Mouse (Mus musculus) kidney, embryonic 15.5 days (tissue): Measurements from ENCODE around the gene Slfn5. TPM values are rescaled to one million over a fixed set of nuclear protein-coding genes. Genes with fewer than 3 reads are reported as not detected.
"Not testable (repeated sequence)": the region's sequence is repeated elsewhere in the genome, so short reads cannot be mapped to it uniquely, and the experiment has no call there.

ENCODE experiments used
- ATAC-seq: fragments of 200-750 bp; cut with Nextera tagmentation; replicated peaks from 2 replicates; pipeline ENCODE4 v1.8.0; 2017; ENCODE audit warnings: moderate TSS enrichment; ENCODE audit not compliant: low FRiP score
- H3K27ac ChIP-seq: fragments of 300-500 bp; sonication (generic); 2 replicates; pipeline ENCODE4 v1.5.1; 2015; ENCODE audit warnings: mild to moderate bottlenecking, inconsistent platforms
- H3K27me3 ChIP-seq: fragments of 300-500 bp; sonication (generic); 2 replicates; pipeline ENCODE4 v1.6.1; 2015; ENCODE audit warnings: inconsistent platforms
- H3K36me3 ChIP-seq: fragments of 300-500 bp; sonication (generic); 2 replicates; pipeline ENCODE4 v1.6.1; 2015; ENCODE audit warnings: inconsistent platforms
- H3K4me1 ChIP-seq: fragments of 300-500 bp; sonication (generic); 2 replicates; pipeline ENCODE4 v1.6.1; 2015; ENCODE audit warnings: inconsistent platforms
- H3K4me2 ChIP-seq: fragments of 300-500 bp; sonication (generic); 2 replicates; pipeline ENCODE4 v1.6.1; 2015; ENCODE audit warnings: moderate library complexity, mild to moderate bottlenecking, inconsistent platforms
- H3K4me3 ChIP-seq: fragments of 300-500 bp; sonication (generic); replicated peaks from 2 replicates; pipeline ENCODE4 v1.5.1; 2015; ENCODE audit warnings: mild to moderate bottlenecking, inconsistent platforms
- H3K9ac ChIP-seq: fragments of 300-500 bp; sonication (generic); 2 replicates; pipeline ENCODE4 v1.6.1; 2015; ENCODE audit warnings: mild to moderate bottlenecking, inconsistent platforms
- H3K9me3 ChIP-seq: fragments of 300-500 bp; sonication (generic); replicated peaks from 2 replicates; pipeline ENCODE4 v1.6.1; 2016; ENCODE audit warnings: inconsistent platforms
- WGBS: fragments of 180-500 bp; shearing (Covaris S2); methylation state at CpG from one replicate; pipeline ENCODE4 v1.1.7; 2015; ENCODE audit warnings: mixed read lengths; 5-methylcytosine and 5-hydroxymethylcytosine counted together
- polyA plus RNA-seq: library from polyadenylated mRNA; unstranded; fragments of >200 nt; fragmentation: Nextera tagmentation; extraction: Ambion mirVana; gene quantifications from 2 replicates; pipeline ENCODE4 v1.2.1, GENCODE M21; 2015

Gene Slfn5
- polyA plus RNA-seq, 1 experiment from 2014 or later, result 9.8 TPM

- ATAC-seq, result no peak
- 70% methylated on average over 4 of the region's 4 CpGs for WGBS
Measured at GRCm38 (mm10) chr11:82921691-82922090, 29.5 kb upstream of the Slfn5 start.

DNA sequence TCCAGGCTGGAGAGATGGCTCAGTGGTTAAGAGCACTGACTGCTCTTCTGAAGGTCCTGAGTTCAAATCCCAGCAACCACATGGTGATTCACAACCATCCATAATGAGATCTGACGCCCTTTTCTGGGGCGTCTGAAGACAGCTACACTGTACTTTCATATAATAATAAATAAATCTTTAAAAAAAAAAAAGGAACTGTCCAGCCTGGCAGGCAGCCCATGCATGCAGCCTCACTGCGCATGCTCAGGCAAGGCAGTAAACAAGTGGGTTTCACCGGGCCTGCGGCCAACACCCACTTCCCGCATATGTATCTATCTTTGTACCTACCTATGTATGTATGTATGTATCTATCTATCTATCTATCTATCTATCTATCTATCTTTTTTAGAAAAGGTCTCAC, 27.2 kb upstream of the Slfn5 start:
- H3K9ac ChIP-seq, H3K4me2 ChIP-seq, H3K4me3 ChIP-seq, H3K9me3 ChIP-seq, ATAC-seq, H3K36me3 ChIP-seq, H3K4me1 ChIP-seq, H3K27ac ChIP-seq: not testable (repeated sequence)
- H3K27me3 ChIP-seq, result peaks cover 60% of the 10 kb centered on the region
- 81% methylated on average over 6 of the region's 6 CpGs for WGBS

More at GRCm38 (mm10) chr11:82921691-82922090, 29.5 kb upstream of the Slfn5 start:
- Histone ChIP-seq H3K36me3 (no peaks in the 10 kb centered on the region), H3K4me3 (no peak overlapping the region), H3K27me3 (peaks cover 54% of the 10 kb centered on the region), H3K9ac (no peak overlapping the region), H3K4me1 (no peaks in the 10 kb centered on the region), H3K9me3 (no peaks in the 10 kb centered on the region), H3K4me2 (no peak overlapping the region), H3K27ac (no peak overlapping the region)

- Histone ChIP-seq H3K4me2 (no peak overlapping the region), H3K9ac (no peak overlapping the region), H3K4me3 (no peak overlapping the region), H3K27ac (no peak overlapping the region), H3K27me3 (peaks cover 58% of the 10 kb centered on the region), H3K36me3 (no peaks in the 10 kb centered on the region), H3K4me1 (peaks cover 27% of the 10 kb centered on the region), H3K9me3 (no peaks in the 10 kb centered on the region)
- ATAC-seq, result no peak
- 28% methylated on average over 20 of the region's 20 CpGs for WGBS
Measured at GRCm38 (mm10) chr11:82928897-82929632, 22.1 kb upstream of the Slfn5 start.

GRCm38 (mm10) chr11:82929633-82929950, 21.6 kb upstream of the Slfn5 start:
- peaks cover 27% of the 10 kb centered on the region for H3K4me1 ChIP-seq
- 51% methylated on average over 3 of the region's 3 CpGs for WGBS
- no peak overlapping the region for H3K9ac ChIP-seq
- ATAC-seq, result no peak
- no peaks in the 10 kb centered on the region for H3K36me3 ChIP-seq
- no peak overlapping the region for H3K4me2 ChIP-seq
- H3K9me3 ChIP-seq, result no peaks in the 10 kb centered on the region
- peaks cover 63% of the 10 kb centered on the region for H3K27me3 ChIP-seq
- H3K27ac ChIP-seq, result no peak overlapping the region
- H3K4me3 ChIP-seq, result no peak overlapping the region

- H3K9ac ChIP-seq, ATAC-seq, H3K9me3 ChIP-seq, H3K27ac ChIP-seq, H3K36me3 ChIP-seq: not testable (repeated sequence)
- Histone ChIP-seq H3K4me3 (peak overlapping the region; percentile 54), H3K27me3 (peaks cover 63% of the 10 kb centered on the region), H3K4me2 (peak overlapping the region; percentile 94), H3K4me1 (peaks cover 27% of the 10 kb centered on the region)
- WGBS, result 2% methylated on average over 82 of the region's 85 CpGs
Measured at GRCm38 (mm10) chr11:82930391-82930955, 20.7 kb upstream of the Slfn5 start.

- not testable (repeated sequence) for H3K9me3 ChIP-seq, H3K36me3 ChIP-seq, ATAC-seq, H3K27ac ChIP-seq
- Histone ChIP-seq H3K9ac (peak overlapping the region; percentile 41), H3K27me3 (peaks cover 63% of the 10 kb centered on the region), H3K4me2 (peak overlapping the region; percentile 94), H3K4me1 (peaks cover 27% of the 10 kb centered on the region), H3K4me3 (peak overlapping the region; percentile 54)
- WGBS, result 1% methylated on average over 54 of the region's 63 CpGs
Measured at GRCm38 (mm10) chr11:82931161-82931560, 20.0 kb upstream of the Slfn5 start.

DNA sequence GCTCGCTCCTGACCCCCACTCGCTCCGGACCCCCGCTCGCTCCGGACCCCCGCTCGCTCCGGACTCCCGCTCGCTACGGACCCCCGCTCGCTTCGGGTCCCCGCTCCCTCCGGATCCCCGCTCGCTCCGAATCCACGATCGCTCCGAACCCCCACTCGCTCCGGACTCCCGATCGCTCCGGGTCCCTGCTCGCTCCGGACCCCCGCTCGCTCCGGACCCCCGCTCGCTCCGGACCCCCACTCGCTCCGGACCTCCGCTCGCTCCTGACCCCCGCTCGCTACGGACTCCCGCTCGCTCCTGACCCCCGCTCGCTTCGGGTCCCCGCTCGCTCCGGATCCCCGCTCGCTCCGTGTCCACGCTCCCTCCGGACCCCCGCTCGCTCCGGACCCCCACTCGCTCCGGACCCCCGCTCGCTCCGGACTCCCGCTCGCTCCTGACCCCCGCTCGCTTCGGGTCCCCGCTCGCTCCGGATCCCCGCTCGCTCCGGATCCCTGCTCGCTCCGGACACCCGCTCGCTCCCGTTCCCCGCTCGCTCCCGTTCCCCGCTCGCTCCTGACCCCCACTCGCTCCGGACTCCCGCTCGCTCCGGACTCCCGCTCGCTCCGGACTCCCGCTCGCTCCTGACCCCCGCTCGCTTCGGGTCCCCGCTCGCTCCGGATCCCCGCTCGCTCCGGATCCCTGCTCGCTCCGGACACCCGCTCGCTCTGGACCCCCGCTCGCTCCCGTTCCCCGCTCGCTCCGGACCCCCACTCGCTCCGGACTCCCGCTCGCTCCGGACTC, 19.3 kb upstream of the Slfn5 start:
- under 1% methylated on average over 117 of the region's 119 CpGs for WGBS
- ATAC-seq, H3K36me3 ChIP-seq, H3K9me3 ChIP-seq, H3K27ac ChIP-seq: not testable (repeated sequence)
- H3K4me2 ChIP-seq, result peak overlapping the region; percentile 94
- H3K4me3 ChIP-seq, result peak overlapping the region; percentile 54
- H3K27me3 ChIP-seq, result peaks cover 63% of the 10 kb centered on the region
- peaks cover 27% of the 10 kb centered on the region for H3K4me1 ChIP-seq
- peak overlapping the region; percentile 41 for H3K9ac ChIP-seq

DNA sequence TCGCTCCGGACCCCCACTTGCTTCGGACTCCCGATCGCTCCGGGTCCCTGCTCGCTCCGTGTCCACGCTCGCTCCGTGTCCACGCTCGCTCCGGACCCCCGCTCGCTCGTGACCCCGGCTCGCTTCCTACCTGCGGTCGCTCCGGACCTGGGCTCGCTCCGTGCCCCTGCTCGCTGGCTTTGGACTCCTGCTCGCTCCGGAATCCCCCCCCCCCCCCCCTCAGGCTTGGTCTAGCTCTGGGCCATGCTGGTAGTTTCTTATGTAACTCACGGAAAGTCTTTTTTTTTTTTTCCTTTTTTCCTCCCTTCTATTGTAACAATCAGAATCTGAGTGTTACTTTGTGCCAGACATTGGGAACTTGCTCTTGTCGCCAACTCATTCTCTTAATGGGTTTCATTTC, 18.0 kb upstream of the Slfn5 start:
- under 1% methylated on average over 29 of the region's 29 CpGs for WGBS
- Histone ChIP-seq H3K27me3 (peaks cover 69% of the 10 kb centered on the region), H3K36me3 (no peaks in the 10 kb centered on the region), H3K9ac (peak overlapping the region; percentile 35; the same call in 1 of the 2 replicates), H3K4me3 (peak overlapping the region; percentile 54), H3K27ac (no peak overlapping the region), H3K9me3 (no peaks in the 10 kb centered on the region), H3K4me1 (peaks cover 27% of the 10 kb centered on the region), H3K4me2 (peak overlapping the region; percentile 94)
- ATAC-seq, result no peak

DNA sequence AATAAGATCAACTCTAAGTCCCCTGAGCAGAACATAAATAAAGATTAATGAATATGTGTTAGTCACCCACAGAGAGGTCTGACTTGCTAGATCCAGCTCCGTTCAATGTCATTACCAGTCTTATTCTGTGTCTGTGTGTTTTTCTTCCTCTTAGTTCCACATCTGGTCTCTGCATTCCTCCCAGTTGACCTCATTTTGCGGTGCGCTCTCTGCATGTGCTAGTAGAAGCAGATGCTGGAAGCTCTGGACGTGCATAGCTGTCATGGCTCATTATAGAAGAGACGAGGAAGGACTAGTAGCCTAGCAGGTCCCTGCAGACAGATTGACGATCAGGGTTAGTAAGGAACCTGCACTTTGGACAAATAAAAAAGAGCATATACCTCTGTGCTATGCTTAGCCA, 7.8 kb upstream of the Slfn5 start:
- Histone ChIP-seq H3K9ac (no peak overlapping the region), H3K36me3 (no peaks in the 10 kb centered on the region), H3K4me1 (no peaks in the 10 kb centered on the region), H3K9me3 (no peaks in the 10 kb centered on the region), H3K4me3 (no peak overlapping the region), H3K27me3 (peaks cover 46% of the 10 kb centered on the region), H3K27ac (no peak overlapping the region), H3K4me2 (no peak overlapping the region)
- WGBS, result 59% methylated on average over 6 of the region's 6 CpGs
- no peak for ATAC-seq

- Histone ChIP-seq H3K27ac (no peak overlapping the region), H3K9ac (no peak overlapping the region), H3K4me2 (no peak overlapping the region), H3K4me3 (no peak overlapping the region), H3K9me3 (no peaks in the 10 kb centered on the region), H3K4me1 (no peaks in the 10 kb centered on the region; the same call in 1 of the 2 replicates), H3K36me3 (no peaks in the 10 kb centered on the region), H3K27me3 (peaks cover 40% of the 10 kb centered on the region)
- WGBS, result 76% methylated on average over 2 of the region's 2 CpGs
- ATAC-seq, result no peak
Measured at GRCm38 (mm10) chr11:82945636-82946035, 5.5 kb upstream of the Slfn5 start.

- no peak overlapping the region for H3K4me2 ChIP-seq
- H3K27me3 ChIP-seq, result peaks cover 48% of the 10 kb centered on the region
- H3K9ac ChIP-seq, result no peak overlapping the region
- no peaks in the 10 kb centered on the region for H3K36me3 ChIP-seq
- H3K9me3 ChIP-seq, result no peaks in the 10 kb centered on the region
- no peak for ATAC-seq
- H3K27ac ChIP-seq, result no peak overlapping the region
- 54% methylated on average over 4 of the region's 4 CpGs for WGBS
- H3K4me1 ChIP-seq, result peaks cover 10% of the 10 kb centered on the region
- no peak overlapping the region for H3K4me3 ChIP-seq
Measured at GRCm38 (mm10) chr11:82947457-82947856, 3.7 kb upstream of the Slfn5 start.

DNA sequence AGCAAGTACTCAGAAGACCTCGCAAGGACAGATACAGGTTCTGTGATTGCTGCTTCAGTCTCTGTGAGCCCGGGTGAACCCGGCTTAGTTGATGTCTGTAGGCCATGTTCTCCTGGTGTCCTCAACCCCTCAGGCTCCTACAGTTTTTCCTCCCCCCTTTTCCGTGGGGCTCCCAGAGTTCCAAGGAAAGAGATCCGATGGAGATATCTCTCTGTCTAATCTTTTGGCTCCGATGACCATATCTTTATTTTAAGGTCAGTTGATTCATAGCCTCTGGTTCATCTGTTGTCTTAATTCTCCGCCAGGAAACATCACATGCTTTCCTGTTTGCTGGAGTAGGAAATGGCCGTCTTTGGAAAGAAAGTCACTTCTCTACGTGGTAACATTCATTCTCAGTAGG, 2.1 kb upstream of the Slfn5 start:
- Histone ChIP-seq H3K9me3 (no peaks in the 10 kb centered on the region), H3K27ac (no peak overlapping the region), H3K9ac (no peak overlapping the region), H3K36me3 (no peaks in the 10 kb centered on the region), H3K4me2 (no peak overlapping the region), H3K27me3 (peaks cover 55% of the 10 kb centered on the region), H3K4me3 (no peak overlapping the region), H3K4me1 (peaks cover 10% of the 10 kb centered on the region)
- ATAC-seq, result no peak
- 70% methylated on average over 9 of the region's 9 CpGs for WGBS
